Mouse (Mus musculus) adrenal gland, postnatal 10 days (tissue): ENCODE results near the gene Tmem214. TPM values are rescaled to one million over a fixed set of nuclear protein-coding genes. Genes with fewer than 3 reads are reported as not detected.

ENCODE experiments used
- DNase-seq: peaks from one replicate; pipeline ENCODE4 v3.0.0; 2021; ENCODE audit warnings: mixed read lengths
- long read RNA-seq, 2 experiments: library from polyadenylated mRNA; stranded (forward); transcript quantifications; one replicate each; pipeline ENCODE4 v2.0.0; 2021
- total RNA-seq, 2 experiments: library from RNA; stranded (reverse); gene quantifications; 2 replicates each; pipeline ENCODE4 v1.2.3; 2021

Tmem214 gene
- total RNA-seq, result 10 to 100 TPM; 49.4 to 50.4 TPM
- long read RNA-seq, experiment 1, full-length matches to known transcripts, result 80 of 112 reads
- long read RNA-seq, experiment 1, partial matches to known transcripts, result 23 of 112 reads
- long read RNA-seq, experiment 1, other reads (novel, unspliced or antisense), result 9 of 112 reads
- long read RNA-seq, experiment 2, full-length matches to known transcripts, result 62 of 76 reads
- long read RNA-seq, experiment 2, partial matches to known transcripts, result 5 of 76 reads
- long read RNA-seq, experiment 2, other reads (novel, unspliced or antisense), result 9 of 76 reads

DNA sequence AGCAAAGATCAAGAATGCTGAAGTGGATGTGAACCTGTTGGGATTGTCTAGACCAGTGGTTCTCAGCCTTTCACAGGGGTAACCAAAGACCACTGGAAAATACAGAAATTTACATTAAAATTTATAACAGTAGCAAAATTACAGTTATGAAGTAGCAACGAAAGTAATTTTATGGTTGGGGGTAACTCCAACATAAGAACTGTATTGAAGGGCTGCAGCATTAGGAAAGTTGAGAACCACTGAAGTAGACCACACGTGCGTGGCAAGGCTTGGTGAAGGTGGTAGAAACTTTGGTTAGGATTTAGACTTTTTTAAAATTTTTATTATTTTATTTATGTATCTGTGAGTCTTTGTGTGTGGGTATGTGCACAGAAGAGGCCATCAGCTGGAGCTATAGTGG is at the start of gene Tmem214:
Tmem214 (plus strand) TSS at position 301 of the 400 bp plus-strand sequence.
- DNase-seq, result no peak

DNA sequence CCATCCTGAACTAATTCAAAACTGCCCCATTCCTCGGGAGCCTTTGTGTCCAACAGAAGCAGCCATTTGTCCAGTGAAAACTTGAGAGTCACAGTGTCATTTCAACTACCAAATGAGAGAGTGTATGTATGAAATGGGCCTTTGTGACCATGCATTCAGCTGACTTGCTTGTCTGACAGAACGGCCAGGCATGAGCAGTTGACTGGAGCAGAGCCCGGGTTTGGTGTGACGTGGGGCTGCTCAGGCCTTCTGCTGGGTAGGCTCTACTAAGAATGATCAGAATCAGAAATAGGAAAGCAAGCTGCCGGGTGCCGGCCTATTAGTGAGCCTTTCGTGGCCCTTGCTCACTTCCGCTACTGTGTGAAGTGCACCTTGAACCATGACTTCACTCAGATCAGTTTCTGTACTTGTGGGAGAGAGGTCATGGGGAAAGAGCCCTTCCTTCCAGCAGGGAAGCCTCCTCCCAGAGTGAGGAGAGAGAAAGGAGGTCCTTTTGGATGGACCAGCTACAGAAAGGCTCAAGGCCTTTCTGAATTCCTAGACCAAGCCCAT is 49.0 kb upstream of the Tmem214 start:
- no peak for DNase-seq

DNA sequence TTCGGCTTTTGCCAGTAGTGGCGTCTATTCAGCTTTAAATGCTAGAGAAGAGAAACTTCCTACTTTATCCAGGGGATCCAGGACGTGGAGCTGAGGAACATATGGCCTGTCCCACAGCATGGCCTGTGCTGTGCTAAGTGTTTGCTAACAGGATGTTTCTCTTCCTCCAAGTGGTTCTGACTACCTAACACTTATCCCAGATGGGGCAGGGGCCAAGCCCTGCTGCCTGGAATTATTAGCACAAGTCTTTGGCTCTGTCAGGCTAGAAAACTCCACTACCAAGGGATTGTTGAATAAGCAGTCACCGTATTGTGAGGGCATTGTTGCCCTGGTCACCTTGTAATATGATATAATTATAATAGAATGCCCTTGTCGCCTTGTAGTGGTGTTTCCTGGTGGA is 45.1 kb upstream of the Tmem214 start:
- no peak for DNase-seq

DNA sequence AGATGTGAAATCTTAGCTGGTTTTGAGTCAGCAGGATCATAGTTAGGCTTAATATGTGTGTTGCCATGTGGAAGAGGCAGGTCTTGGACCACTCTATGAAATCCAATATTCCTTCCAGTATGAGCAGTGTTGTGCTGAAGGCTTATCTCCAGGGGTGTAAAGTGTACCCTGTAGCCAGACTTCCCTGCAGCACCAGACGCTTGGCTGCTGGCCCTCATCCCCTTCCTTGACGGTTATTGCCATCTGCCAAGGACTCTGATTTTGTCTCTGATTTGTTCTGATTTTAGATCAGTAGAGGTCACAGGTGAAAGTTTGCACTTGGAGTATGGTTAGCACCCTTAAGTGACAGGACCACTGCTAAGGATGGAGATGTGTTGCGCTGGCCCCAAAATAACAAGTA is 44.7 kb upstream of the Tmem214 start:
- no peak for DNase-seq

DNA sequence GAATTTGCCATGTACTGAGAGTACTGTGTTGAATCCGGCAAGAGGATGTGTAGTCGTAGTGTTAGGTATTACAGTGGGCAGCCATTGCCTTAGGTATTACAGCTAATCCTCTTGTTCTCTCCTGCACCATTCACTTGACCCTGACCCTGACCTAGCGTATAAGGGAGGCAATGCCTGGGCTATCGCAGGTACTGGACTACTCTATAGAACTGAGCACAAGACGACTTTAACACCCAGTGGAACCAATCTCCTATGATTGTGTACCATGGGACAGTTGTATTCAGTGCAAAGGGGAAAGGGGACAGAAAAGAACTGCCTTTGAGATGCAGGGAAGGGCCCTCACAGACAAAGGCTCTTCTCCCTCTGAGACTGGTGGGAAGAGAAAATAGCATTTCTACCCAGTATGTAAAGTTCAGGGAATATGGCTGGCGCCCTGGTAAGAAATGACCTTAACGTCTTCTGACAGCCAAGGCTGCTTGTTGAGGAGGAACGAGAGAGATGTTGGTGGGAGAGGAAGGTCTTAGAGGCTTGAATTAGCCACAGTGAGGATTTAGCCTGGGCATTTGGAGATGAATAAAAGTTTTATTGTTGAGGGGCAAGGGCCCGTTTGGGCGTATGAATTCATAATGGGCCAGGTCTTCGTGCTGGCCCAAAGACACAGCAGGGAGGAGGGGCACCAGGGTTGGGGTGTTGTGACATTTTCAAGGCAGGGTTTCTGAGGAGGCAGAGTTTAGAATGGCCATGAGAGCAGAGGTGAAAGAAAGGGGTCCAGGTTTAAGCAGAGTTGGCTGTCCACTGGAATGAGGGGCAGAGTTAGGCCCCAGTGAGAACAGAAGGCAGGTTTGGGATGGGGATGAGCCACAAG is 43.5 kb upstream of the Tmem214 start:
- no peak for DNase-seq

DNA sequence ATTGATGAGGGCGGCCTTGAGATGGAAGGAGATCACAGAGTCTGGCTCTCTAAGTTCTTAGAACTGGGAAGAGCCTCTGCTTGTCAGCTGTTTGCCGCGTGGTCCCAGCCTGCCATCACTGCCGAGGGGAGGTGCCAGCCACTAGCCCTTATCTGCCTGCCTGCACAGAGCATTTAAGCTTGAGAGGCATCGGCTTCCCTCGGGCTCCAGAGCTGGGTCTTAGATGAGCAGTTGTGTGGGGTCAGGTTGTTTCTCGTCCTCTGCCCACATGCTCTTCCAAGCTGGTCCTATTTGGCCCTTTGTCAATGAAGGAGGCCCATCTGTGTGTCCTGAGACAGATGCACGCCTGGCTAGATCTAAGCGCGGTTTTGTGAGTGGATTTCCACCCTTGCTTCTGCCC is 42.6 kb upstream of the Tmem214 start:
- no peak for DNase-seq

DNA sequence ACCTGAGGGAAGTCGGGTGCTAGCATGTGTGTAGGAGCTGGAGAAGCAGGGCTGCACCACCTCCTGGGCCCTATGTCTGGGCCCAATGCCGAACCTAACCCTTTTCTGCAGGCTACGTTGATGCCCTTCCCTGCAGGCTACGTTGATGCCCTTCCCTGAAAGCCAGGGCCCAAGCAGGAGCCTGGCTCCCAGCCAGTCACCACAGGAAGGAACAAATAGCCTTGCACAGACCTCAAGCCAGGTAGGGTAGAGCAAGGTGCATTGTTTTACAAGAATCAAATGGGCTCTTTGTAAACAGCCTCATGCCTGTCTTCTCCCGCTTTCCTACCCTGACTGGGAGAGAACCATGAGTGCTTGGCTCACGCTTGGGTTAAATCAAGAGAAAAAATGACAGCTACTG is 42.0 kb upstream of the Tmem214 start:
- DNase-seq, result no peak

DNA sequence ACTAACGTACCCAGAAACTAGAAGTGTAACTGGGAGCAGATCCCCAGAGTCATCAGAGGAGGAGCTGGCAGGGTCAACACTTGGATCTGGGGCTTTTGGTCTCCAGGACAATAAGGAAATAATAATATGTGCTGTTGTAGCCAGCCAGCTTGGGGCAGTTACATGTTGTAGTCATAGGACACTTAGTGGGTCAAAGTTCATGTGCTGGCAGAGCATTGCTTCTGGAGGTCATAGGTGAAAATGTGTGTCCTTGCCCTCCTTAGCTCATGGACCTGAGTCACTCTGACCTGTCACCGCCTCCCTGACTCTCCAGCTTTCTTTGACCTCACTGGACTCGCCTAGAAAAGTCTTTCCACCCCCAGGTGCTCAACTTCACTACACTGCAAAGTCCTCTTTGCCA is 34.4 kb upstream of the Tmem214 start:
- peak; percentile 26 for DNase-seq

DNA sequence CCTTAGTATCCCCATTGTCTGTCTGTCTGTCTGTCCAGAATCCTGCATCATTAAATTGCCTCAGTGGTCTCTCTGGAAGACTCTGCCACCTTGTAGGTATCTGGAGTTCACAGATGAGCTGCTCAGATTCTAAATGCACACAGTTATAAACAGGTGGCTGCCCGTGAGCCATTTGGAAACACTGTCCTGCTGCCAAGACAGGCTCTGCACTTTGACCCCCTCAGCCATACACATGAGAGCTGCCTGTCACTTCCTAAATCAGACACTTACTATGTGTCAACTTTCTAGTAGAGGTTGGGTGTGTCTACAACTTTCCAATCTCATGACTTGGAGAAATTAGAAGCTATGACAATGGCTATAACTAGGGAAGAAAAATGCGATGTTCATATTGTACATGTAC is 28.1 kb upstream of the Tmem214 start:
- no peak for DNase-seq

DNA sequence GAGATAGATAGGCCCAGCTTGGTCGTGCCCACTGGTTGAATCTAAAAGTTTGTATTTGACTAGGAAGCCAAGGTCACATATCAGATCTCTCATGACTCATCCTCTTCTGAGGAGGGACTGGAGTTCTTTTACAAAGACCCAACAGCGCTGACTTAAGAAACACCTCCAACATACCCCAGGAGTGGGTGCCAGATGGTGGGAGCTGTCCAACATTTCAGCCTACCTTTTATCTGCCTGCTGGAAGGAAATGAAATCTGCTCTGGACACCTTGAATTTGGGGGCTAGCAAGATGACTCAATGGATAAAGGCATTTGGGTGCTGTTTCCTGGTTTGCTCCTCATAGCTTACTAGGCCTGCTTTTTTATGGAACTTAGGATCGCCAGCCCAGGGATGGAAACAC is 25.9 kb upstream of the Tmem214 start:
- DNase-seq, result no peak

DNA sequence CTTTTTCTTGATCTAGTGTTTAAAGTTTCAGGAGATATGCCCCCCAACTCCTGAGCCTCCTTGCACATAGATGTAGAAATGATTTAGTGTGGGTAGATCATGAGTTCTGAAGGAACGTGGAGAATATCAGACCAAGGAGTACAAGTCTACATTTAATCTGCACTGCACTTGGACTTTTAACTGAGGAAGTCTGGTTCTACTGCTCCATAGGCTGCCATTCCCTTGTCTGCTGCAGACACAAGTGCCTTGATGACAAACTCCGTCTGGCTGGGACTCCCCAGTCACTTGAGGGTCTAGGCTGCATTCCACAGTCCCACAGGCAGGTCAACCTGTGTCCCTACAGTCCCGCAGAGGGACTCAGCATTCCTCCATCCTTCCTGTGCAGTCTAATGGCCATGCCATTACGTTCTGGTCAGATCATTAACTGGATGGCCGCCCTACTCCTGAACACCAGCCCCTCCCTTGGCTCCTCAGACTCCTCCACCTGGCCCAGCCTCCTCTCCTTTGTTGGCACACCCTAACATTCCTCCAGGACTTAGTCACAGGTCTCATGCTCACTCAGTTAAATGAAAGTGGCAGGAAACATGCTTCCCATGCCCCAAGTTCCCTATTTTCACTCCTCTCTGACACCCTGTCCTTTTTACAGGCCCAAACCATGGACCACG is 17.8 kb upstream of the Tmem214 start:
- no peak for DNase-seq

DNA sequence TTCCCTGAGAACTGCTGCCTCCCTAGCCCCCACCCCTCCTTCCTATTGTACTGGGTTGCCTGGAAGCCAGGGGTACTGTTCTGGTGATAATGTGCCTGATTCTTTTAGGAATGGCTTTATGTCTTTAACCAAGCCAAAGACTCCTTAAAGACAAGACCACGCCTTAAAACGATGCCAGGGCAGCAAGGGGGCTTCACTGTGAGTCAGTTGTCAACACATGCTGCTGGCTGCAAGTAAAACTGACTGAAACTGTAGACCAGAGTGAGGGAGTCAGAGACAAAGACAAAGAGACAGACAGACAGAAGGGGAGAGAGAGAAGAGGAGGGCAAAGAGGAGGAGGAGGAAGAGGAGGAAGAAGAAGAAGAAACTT is 17.3 kb upstream of the Tmem214 start:
- no peak for DNase-seq

DNA sequence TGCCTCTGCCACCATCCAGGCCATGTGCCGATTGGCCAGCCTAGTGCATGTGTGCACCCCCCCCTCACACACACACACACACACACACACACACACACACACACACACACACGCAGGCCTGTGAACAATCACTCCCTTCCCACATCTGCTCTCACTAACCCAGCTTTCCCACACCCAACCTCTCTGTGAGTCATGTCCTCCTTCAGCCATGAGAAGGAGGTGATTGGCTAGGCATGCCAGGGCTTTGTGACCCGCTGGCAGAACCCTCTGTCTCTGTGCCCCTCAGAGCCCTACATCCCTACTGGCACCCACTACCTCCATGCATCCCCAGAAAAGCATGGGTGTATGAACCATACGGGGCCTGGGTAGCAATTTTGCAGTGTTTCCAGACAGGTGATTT is 14.3 kb upstream of the Tmem214 start:
- no peak for DNase-seq

DNA sequence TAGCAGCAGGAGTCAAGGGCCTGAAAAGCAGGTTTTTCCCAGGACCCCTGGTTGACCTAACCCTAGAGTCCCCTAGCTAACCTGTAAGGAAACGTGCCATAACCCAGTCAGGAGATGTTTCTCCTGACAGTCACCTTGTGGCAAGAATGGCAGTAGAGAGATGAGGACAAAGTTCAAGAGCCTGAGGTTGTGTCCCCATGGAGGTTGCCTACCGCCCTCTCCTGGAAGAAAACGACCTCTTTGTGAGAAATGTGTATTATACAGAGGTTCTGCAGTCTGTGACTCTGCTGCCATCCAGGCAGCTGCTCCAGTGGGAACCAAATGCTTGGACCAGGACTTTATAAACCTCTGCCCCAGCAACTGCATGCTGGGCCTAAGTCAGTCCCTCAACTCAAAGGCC is 12.1 kb upstream of the Tmem214 start:
- no peak for DNase-seq

DNA sequence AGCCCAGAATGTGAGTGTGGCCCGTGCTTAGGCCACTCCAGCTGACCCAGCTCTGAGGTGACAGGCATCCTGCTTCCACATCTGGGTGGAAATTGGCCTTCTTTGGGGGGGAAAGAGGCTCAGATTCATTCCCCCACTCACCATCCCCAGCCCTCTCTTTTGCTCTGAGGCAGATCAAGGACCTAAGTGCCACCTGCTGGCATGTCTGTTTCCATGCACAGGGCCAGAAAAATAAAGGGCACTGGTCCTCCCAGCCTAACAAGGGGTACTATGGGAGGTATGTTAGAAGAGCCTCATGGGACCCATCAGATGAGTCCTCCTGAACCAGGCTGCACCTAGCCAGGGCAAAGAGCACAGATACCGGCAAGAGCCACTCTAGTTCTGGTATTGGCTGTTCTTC is 11.7 kb upstream of the Tmem214 start:
- no peak for DNase-seq

DNA sequence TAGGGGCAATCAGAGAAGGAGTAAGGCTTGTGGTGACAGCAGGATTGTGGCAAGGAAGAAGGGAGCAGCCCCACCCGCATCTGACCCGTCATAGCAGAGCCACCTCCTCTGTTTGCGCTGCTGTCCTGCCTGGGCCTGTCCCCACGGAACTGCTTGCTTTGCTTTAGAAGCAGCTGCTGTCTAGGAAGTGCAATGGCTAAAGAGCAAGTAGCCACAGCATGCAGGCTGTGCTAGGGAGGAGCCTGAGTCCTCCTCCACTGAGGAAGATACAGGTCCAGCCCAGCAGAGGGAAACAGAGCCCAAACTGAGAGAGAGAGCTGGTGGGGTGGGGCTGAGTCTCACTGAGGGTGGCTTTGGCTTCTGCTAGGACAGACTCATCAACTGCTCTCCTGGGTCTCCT is 4.0 kb upstream of the Tmem214 start:
- no peak for DNase-seq

DNA sequence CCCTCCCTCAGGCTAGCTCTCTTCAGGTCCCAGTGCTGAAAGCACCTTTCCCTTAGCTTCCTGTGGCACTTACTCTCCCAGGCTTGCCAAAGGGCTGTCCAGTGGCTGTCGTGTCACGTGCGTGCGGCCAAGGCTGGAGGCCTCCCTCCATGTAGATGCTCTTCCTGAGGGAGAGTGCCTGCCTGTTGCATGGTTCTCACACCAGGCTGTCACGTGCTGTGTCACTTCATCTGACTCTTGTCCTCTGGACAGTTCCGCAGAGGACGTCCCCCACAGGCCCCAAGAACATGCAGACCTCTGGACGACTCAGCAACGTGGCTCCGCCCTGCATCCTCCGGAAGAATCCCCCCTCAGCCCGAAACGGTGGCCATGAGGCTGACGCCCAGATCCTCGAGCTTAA is 3.5 kb upstream of the Tmem214 start:
- no peak for DNase-seq

DNA sequence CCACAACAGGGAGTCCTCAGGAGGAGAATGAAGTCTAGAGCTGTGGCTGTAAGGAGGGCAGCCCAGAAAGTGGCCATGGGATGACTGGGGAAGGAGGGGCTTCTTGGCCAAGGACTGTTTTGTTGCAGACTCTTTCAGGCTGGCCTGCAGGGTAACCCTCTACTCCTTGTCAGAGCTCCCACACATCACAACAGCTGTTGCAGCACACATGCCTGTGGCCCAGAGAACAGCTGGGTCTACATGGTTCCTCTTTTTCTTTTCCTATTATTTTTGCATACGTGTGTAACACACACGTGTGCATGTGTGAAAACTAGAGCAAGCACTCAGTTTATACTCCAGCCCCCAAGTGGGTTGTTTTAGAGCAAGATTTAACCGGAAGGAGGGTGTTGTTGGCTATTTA is 941 bp upstream of the Tmem214 start:
- no peak for DNase-seq

DNA sequence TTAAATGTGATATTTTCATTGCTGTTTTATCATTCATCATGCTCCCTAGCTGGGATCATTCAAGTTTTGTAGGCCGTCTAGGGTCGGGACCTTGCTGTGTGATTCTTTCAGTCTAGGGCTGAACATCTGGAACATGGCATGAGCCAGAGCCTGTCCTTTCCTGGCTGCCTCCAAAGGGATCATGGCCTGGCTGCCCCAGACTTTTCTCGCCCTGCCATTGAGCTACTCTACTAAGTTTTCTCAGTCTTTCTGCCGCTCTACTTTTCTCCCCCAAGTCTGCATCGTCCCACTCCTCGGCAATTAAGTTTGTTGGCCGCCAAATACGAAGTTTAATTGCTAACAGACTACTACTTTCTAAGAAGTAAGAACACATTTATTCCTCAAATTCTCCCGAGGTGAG is 1.2 kb downstream of the Tmem214 start:
- DNase-seq, result peak; percentile 46

DNA sequence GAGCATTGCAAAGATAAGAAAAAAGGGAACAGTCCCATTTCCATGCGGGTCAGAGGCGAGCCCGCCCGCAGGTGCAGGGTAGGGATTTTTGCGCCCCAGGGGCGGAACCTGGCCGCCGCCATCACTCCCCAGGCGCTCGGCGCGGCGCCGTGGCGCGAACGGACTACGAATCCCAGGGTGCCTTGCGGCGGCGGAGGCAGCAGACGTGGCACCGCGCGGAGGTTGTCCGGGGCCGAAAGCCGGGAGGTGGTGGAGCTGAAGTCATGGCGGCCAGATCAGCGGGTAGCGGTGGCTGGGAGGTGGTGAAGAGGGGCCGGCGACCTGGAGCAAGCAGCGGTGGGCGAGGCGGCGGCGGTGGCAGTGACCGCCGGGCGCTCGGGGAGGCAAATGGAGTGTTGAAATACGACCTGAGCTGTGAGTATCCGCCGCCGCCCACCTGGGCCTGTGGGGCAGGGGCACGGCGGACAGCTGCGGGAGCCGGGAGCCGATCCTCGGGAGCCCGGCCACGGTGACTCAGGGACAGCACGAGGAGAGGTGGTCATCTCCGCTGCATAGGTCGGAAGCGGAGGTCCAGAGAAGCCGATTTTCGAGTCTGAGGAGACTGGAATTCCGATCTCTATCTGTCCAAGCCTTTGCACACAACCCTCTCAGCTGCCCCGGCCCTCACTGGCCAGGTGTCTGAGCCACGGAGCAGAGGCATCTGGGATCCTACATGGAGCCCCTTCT is 1.8 kb downstream of the Tmem214 start:
- DNase-seq, result peak; percentile 97

DNA sequence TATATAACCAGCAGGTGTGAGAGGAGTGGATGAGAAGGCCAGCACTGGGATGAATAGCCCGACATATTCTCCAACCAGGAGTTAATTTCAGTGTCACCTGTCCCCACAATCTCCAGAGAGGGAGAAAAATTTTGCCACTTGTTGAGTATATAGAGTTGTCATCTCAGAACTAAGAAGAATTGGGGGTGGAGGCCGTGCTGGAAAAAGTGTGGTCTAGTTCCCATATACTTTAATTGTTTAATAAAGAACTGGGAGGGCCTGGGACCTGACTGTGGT is 2.3 kb downstream of the Tmem214 start:
- no peak for DNase-seq

DNA sequence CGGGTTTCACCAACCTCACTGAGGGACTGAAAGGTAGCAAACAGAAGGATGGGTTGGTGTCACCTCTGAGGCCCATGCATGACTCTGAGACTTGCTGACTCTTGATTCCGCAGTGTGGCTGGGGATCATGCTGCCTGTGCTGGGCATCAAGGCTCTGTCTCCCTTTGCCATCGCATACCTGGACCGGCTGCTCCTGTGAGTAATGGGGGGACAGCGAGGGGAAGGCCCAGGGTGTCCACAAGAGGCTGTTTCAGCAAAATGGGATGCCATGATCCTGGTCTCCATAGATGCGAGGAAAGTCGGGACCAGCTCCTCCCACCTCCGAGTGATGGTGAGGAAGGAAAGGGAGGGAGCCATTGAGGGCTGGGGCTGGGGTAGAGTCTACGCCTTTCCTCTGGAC is 4.8 kb downstream of the Tmem214 start:
- DNase-seq, result no peak

DNA sequence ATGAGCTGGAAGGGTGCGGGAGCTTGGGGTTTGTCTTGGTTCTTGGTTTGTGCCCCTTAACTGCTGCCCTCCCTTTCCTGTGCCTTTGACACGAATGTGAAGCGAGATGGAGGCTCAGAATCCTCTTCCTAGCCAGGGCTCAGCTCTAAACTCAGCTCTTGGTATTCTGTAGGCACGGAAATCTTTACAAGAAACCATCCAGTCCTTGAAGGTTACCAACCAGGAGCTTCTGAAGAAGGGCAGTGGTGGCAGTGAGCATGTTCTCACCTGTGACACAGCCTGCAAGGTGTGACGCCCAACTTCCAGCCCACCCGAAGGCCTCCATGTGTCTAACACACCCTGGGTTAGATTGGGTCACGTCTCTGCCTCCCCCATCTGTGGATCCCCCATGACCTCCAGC is 6.6 kb downstream of the Tmem214 start:
- no peak for DNase-seq
